Mouse (Mus musculus): ENCODE measurements around the gene Irgc1. TPM values are rescaled to one million over a fixed set of nuclear protein-coding genes. Genes with fewer than 3 reads are reported as not detected.
"Not testable (repeated sequence)": the region's sequence is repeated elsewhere in the genome, so short reads cannot be mapped to it uniquely, and the experiment has no call there.

Gene Irgc1
- polyA plus RNA-seq, 2 experiments from 2014 or later, result not detected

GRCm38 (mm10) chr7:24430551-24431345 lies 21.3 kb downstream of the Irgc1 start:
- peak; percentile 81 for ATAC-seq

GRCm38 (mm10) chr7:24429413-24430112 lies 22.5 kb downstream of the Irgc1 start:
- no peak for ATAC-seq

- ATAC-seq, result no peak
These were observed 23.4 kb downstream of the Irgc1 start for GRCm38 (mm10) chr7:24428725-24429124.

GRCm38 (mm10) chr7:24427168-24427567 lies 24.9 kb downstream of the Irgc1 start:
- no peak for ATAC-seq

GRCm38 (mm10) chr7:24425919-24426318 lies 26.2 kb downstream of the Irgc1 start:
- no peak for ATAC-seq

GRCm38 (mm10) chr7:24423956-24424732 lies 28.0 kb downstream of the Irgc1 start:
- ATAC-seq, result no peak

GRCm38 (mm10) chr7:24423107-24423763 lies 28.9 kb downstream of the Irgc1 start:
- no peak for ATAC-seq

GRCm38 (mm10) chr7:24422251-24422650 lies 29.8 kb downstream of the Irgc1 start:
- ATAC-seq, result no peak

DNA sequence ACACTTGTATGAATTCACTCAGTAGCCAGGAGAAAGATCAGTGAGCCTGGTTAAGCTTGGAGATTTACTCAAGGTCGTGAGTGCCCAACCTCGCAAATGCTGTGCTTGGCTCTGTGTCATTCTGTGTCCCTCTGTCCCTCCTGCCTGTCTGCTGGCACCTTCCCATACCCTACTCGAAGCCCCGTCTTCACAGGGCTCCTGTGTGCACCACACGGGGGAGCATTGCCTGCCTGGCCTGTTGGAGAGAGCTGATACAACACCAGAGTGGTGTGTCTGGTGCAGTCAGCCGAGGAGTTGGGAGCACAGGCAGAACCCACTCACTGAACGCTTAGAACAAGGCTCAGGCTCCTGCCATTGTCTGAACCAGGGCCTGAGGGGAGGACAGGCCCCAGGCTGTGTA lies 30.4 kb downstream of the Irgc1 start:
- no peak for ATAC-seq

- no peak for ATAC-seq
These were observed 32.5 kb downstream of the Irgc1 start for GRCm38 (mm10) chr7:24419579-24419978.

GRCm38 (mm10) chr7:24415261-24415660 lies 36.8 kb downstream of the Irgc1 start:
- ATAC-seq, result no peak

DNA sequence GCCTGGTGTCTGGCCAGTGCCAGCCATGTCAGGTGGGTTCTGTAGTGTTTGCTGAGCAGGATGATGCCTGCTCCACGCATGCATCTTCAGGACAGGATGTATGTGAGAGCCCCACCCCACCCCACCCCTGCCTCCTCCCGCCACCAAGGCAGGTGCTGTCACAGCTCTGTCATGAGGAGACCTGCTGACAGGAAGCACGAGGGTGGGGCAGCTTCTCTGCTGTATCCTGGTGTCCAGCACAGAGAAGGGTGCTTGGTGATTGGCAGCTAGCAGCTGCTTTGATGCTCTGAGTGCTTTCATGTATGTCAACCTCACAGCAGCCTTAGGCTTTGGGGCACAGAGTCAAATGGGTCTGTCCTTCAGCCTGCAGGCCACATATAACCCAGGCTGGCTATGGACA lies 38.5 kb downstream of the Irgc1 start:
- peak; percentile 99 for ATAC-seq

- ATAC-seq, result no peak
These were observed 41.3 kb downstream of the Irgc1 start for GRCm38 (mm10) chr7:24410831-24411230.

GRCm38 (mm10) chr7:24410123-24410522 lies 42.0 kb downstream of the Irgc1 start:
- ATAC-seq, result no peak

DNA sequence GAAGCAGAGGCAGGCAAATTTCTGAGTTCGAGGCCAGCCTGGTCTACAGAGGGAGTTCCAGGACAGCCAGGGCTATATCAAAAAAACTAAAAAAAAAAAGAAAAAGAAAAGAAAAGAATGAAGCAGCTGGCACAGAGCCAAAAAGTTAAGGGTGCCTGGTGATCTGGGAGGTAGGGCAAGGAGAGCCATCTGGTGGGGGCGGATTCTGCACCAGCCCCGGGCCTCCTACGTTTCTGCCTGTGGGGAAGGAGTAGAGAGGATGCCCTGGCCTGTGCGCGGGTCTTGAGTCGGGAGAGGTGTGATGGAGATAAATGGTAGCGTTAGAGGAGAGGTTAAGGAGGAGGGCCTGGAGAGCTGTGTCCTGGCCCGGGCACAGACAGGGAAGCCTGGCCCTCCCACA lies 43.9 kb downstream of the Irgc1 start:
- ATAC-seq, result no peak

- peak; percentile 88 for ATAC-seq
These were observed 45.4 kb downstream of the Irgc1 start for GRCm38 (mm10) chr7:24406528-24407344.

GRCm38 (mm10) chr7:24405649-24406048 lies 46.4 kb downstream of the Irgc1 start:
- ATAC-seq, result no peak

GRCm38 (mm10) chr7:24402851-24403250 lies 49.2 kb downstream of the Irgc1 start:
- no peak for ATAC-seq

DNA sequence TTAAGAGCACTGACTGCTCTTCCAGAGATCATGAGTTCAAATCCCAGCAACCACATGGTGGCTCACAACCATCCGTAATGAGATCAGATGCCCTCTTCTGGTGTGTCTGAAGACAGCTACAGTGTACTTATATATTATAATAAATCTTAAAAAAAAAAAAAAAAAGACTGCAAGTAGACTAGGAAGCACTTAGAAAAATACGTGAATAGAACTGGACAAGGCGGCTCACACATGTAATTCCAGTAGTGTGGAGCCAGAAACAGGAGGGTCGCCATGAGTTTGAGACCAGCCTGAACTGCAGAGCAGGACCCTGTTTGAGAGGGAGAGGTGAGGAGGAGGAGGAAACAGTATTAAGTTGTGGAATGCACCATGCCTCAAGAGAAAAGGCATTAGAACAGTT lies 51.6 kb downstream of the Irgc1 start:
- not testable (repeated sequence) for ATAC-seq

DNA sequence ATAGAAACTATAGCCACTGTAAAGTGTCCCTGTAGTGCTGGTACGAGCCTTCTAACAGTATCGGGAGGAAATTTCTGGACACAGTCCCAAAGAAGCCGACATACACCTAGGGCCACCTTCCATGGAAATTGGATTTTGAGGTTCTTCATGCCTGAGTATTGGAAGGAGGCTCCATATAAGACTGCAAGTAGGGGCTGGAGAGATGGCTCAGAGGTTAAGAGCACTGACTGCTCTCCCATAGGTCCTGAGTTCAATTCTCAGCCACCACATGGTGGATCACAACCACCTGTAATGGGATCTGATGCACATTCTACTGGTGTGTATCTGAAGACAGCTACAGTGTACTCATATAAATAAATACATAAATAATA lies 52.0 kb downstream of the Irgc1 start:
- ATAC-seq, result no peak

DNA sequence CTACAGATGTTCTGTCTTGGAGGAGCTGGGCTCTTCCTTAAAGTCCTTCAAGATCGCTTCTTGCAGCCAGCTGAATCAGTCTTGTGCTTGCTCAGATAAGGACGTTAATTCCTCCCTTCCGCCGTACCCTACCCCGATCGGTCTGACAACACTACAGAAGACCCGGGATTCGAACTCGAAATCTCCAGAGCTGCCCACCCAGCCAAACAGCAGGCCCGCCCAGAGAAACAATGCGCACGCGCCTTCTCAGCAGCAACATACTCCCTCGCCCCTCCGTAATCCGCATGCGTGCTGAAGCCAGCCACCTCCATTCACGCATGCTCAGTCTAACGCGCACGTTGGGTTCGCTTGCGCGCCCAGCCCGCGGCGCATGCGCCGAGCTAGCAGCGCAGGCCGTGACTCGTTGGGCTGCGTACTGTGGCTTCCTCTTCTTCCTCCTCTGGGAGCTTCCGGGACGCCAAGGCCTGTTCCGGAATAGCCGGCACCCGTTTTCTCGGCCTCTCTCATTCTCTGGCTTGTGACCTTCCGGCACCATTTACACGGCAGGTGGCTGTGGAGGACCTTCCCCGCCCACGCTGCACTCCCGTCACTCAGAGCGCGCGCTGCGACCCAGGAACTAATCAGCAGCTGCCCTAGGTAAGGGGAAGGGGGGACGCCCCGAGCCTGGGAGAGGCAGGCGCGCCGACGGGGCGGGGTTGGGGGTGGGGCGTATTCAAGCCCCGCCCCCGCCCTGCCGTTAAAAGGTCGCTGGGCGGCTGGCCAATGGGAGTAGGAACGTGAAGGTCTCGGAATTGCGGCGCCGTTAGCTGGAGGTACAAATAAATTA lies 52.6 kb downstream of the Irgc1 start, which contains the start of gene Smg9:
Smg9 (plus strand) TSS at position 364 of the 826 bp plus-strand sequence.
- ATAC-seq, result peak; percentile 88

All from activated CD4-positive, CD25-positive, alpha-beta regulatory T cell, adult 4 months (primary cell).